Mouse (Mus musculus): ENCODE data around the gene Map3k5.

Gene Map3k5

GRCm38 (mm10) chr10:20153507-20153906, 219.2 kb downstream of the Map3k5 start:
- DNase-seq (ENCODE audit: low read depth, low spot score), result no peak

- no peak for DNase-seq (ENCODE audit: low read depth, low spot score)
Measured at GRCm38 (mm10) chr10:20155401-20155800, 221.1 kb downstream of the Map3k5 start.

- no peak for DNase-seq (ENCODE audit: low read depth, low spot score)
Measured at GRCm38 (mm10) chr10:20157021-20157726, 222.9 kb downstream of the Map3k5 start.

DNA sequence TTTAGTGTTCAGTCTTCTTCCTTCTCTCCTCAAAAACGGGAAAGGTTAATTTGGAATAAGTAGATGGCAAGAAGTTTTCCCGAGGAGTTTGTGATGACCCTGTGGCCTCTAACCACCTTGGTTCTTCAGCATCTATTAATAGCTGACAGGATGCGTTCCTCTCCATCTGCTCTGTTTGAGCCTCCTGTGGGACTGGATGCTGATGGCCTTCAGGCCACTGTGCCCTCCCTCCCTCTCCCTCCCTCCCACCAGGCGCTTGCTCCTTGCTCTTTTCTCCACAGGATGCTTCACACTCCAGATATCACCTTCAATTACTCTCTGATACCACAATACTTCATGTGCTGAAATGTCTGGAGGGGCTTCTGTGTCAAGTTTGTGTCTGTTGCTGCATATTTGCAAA, 224.5 kb downstream of the Map3k5 start:
- no peak for DNase-seq (ENCODE audit: low read depth, low spot score)

DNA sequence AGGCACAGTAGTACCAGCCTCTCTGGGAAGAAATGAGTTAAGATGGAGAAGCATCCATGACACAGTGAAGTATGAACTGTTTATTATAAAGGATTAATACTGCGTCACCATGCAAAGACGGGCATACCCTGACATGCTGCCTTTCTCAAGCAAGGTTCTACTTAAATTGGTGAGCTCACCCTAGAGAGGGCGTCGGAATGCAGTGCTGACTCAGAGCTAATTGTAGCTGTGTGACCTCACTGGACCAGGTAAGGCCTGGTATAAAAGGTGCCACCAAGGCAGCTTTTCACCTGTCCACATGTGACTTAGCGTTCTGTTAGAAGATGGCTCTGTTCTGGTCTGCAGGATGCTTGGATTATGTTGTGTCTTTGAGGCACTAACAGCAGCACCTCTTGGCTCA, 225.0 kb downstream of the Map3k5 start:
- no peak for DNase-seq (ENCODE audit: low read depth, low spot score)

- DNase-seq (ENCODE audit: low read depth, low spot score), result no peak
Measured at GRCm38 (mm10) chr10:20160914-20161313, 226.6 kb downstream of the Map3k5 start.

- no peak for DNase-seq (ENCODE audit: low read depth, low spot score)
Measured at GRCm38 (mm10) chr10:20164810-20165209, 230.5 kb downstream of the Map3k5 start.

GRCm38 (mm10) chr10:20166797-20167196, 232.5 kb downstream of the Map3k5 start:
- no peak for DNase-seq (ENCODE audit: low read depth, low spot score)

DNA sequence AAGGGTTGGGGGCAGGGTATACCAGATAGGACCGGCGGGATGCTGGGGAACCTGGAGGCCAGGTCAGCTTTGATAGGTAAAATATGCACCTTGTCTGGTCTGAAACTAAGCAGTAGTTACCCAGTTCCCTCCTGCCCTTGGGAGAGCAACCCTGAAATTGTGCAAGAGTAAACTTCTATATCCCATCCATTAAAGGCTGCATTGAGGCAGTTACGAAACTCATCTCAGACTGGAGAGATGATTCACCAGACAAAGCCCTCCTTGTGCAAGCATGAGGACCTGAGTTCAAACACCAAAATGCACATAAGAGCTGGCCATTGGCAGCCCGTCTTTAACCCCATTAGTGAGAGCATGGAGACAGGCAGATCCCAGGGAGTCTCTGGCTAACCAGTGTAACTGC, 233.2 kb downstream of the Map3k5 start:
- DNase-seq (ENCODE audit: low read depth, low spot score), result no peak

DNA sequence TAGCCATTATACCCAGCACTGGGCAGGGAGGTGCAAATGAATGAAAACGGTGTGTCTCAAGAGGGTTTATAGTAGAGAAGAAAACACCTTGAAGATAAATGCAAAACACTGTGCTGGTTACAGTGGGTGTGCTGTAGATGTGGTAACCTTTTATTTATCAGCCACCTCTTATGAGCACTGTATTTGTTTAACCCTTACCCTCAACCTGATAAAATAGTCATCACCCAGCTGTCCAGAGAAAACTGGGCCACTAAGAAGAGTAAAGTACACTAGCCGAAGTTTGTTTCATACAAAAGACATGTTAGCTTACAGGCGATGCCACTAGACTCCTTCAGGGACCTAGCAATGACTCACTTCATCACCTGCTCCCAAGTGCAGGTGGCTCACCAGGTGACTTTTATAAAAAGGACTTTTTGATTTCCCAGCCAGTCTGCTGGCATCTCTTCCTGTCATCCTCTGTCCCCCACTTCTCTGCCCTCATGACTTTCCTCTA, 235.0 kb downstream of the Map3k5 start:
- DNase-seq (ENCODE audit: low read depth, low spot score), result no peak

- no peak for DNase-seq (ENCODE audit: low read depth, low spot score)
Measured at GRCm38 (mm10) chr10:20169927-20170604, 235.8 kb downstream of the Map3k5 start.

DNA sequence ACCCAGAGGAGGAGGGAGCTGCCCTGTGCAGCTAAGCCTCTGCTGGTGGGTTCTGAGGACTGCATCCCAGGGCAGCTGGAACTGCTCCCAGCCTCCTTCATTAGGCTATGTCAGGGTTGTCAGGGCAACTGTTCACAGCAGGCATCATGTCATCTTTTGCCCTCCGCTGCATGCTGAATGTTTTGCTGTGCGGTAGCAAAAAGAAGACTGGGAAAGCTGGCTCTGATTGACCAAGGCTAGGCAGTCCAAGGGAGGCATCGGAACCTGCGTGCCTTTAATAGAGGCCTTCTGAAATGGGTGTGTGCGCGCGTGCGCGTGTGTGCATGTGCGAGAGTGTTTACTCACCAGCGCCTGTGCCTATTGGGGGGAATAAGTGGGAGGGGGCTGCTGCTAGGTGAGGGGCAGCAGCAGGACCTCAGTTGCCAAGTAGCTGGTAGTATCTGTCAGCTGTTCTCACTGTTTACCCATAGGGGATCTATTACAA, 236.4 kb downstream of the Map3k5 start:
- DNase-seq (ENCODE audit: low read depth, low spot score), result peak; percentile 69

GRCm38 (mm10) chr10:20171209-20171608, 236.9 kb downstream of the Map3k5 start:
- DNase-seq (ENCODE audit: low read depth, low spot score), result no peak

- DNase-seq (ENCODE audit: low read depth, low spot score), result no peak
Measured at GRCm38 (mm10) chr10:20171756-20172155, 237.5 kb downstream of the Map3k5 start.

GRCm38 (mm10) chr10:20173733-20174132, 239.5 kb downstream of the Map3k5 start:
- DNase-seq (ENCODE audit: low read depth, low spot score), result no peak

DNA sequence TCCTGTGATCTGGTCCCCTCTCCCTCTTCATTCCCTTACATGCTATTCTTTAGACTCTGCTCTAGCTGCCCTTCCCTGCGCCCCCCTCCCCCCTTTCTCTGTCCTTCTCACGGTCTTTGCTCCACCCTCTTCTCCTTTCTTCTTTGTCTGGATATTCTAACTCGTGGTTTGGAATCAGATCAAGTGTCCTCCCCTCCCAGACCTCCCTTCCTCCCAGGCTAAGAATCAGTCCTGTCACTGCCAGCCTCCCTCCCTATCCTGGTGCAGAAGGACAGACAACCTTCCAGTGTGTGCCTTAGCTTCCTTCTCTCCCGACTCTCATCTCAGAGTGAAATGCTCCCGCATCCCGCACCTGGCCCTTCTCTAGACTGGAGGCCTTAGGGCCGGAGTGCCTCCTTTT, 241.8 kb downstream of the Map3k5 start:
- DNase-seq (ENCODE audit: low read depth, low spot score), result no peak

DNA sequence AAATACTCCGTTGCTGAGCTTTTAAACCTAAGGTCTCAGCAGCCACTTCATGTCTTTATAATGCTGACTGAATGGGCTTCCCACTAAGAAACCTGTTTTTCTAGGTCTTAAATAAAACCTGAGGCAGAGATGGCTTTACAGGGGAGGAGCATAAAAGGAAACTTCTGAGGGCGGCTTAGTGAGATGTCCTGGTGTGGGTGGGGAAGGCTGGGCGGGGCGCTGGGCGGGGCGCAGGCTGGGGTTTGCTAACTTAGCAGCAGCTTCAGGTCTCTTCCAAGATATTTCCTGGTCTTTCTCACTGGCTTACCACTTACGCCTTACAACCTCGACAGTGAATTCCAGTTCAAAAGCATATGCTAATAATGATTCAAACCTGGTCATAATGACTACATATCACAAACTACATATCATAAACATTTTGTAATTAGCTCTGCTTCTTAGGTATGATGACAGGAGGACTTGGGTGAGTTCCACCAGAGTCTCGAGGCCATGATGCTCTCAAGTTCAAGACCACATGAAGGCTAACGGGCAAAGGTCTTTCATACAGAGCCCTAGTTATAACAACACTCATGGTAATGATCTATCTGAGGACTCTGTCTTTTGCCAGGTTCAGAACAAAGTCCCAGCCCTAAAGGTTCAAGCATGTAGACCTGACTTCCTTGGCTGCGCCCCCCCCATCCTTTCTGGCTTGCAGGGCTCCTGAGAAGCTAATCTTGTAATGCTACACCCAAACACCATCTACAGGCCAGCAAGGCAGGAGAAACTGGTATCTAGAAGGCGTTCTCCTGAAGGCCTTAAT, 244.7 kb downstream of the Map3k5 start:
- DNase-seq (ENCODE audit: low read depth, low spot score), result no peak

GRCm38 (mm10) chr10:20181198-20181597, 246.9 kb downstream of the Map3k5 start:
- DNase-seq (ENCODE audit: low read depth, low spot score), result no peak

DNA sequence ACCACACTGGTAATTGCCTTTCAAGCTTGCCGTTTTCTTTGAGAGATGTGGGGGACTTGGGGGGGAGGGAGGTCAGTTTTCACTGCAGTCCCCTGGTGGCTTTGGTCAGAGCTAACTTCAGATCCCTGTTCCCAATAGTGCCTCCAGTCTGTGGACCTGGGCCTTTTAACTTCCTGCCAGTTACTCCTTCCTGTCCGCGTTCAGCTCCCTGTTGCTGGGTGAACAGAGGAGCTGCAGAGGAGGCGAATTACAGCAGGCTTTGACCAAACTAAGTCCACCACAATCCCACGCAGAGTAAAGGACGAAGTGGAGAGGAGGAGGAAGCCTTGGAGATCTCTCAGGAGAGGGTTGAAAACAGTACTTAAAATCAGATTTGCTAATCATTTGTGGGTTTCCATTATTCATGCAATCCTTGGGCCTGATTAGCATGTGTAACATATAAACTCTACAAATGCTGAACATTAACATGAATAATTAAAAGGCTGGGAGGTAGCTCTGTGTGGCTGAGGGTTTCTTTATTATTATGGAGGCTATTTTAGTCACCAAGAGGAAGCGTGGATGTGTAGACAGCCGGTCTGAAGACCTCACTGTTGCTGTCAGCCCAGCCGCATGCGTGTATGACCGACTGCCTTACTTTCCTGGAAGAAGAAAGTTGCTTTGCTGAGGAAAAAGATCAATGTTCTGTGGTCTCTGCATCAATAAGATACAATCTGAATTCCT, 247.6 kb downstream of the Map3k5 start:
- no peak for DNase-seq (ENCODE audit: low read depth, low spot score)

DNA sequence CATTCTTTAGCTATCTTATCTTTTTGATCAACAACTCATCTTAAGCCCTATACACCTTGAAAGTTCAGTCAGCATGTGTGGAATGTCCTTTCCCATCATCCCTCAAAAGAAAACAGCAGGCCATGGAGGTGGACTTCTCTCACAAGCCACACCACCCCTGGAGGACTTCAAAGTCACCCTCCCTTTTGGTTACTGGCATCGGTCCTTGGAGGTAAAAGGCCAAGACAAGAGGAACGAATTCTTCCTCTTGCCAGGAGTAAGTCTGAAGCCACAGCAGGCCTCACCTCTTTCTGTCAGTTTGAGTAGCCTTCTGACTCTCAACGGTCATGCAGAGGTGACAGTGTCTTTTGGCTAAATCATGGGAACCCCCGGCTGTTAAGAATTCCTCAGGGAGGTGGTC, 250.1 kb downstream of the Map3k5 start:
- no peak for DNase-seq (ENCODE audit: low read depth, low spot score)

DNA sequence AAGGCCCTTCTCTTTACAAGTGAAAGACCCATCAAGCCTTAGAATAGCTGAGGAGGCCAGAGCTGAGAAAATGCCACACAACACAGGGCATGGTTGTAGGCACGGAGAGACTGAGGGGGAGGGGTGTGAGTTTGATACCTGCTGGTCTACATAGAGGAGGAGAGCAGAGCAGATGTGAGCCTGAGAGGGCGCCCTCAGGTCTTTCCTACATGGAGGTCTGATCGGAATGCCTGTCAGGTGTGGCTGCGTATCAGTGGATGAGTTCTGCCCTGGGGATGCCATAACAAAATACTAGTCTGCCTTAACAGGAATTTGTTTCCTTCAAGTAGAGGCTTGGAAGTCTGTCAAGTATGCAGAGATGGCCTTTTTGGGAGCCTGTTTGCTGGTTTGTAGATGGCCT, 251.0 kb downstream of the Map3k5 start:
- DNase-seq (ENCODE audit: low read depth, low spot score), result no peak

GRCm38 (mm10) chr10:20185806-20186205, 251.5 kb downstream of the Map3k5 start:
- no peak for DNase-seq (ENCODE audit: low read depth, low spot score)

Data from forelimb bud, embryonic 11.5 days (tissue).